9 mouse cellular contexts compared by ENCODE assay signal in the genomic region with DNA sequence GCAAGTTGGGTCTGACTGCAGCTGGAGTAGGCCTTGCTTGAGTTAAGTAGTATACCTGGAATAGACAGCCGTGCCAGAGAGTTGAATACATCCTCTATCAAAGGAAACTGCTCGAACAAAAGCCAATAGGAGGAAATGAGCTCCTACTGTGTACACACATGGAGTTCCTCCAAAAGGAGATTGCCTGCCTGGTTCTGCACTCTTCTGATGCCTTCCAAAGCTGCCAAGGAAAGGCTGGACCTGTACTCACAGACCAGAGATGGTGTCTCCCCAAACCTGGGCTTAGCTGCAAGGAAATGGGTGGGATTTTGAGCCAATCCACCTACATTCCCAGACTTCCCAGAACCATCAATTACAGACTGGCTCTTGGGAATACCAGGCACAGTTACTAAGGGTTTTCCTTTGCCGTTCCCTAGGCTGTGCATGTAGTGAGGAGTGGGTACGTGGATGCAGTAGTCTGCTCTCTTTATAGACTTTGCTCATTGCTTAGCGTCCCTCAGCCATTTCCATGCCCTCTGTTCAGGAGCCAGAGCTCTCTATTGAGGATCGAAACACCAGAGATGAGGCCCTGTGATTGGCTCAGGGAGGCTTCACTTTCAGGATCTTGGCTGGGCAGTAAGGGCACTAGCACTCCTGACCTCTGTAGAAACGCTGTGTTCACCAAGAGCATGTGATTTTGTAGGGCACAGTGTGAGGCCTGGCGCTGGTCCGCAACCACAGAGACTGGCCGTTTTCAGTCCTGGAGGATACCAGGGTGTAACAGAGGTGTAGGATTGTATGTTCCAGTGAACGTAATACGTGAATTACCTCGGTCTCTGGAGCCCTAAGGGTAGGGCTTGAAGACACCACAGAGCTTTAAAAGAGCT. TPM values are rescaled to one million over a fixed set of nuclear protein-coding genes. Genes with fewer than 3 reads are reported as not detected.
DNase-seq lines count a peak whose midpoint lies in the region; ATAC-seq and TF ChIP-seq lines count a peak whose summit lies in the region.
"Had no signal": no experiment of that assay in that cellular context is flagged by ENCODE, and none has a peak within 500 bp of the region (broad histone marks: within the 10 kb centered on the region; RNA-seq: fewer than 3 reads in every experiment).

No protein-coding gene starts in this region.

- peak; percentile 79 for DNase-seq in gastrocnemius, adult 2 months
- DNase-seq in gastrocnemius, postnatal 10 days = no peak
- peak; percentile 35 for DNase-seq in thymus, postnatal 0 days (ENCODE audit: low spot score)
- DNase-seq in thymus, postnatal 36 days = no peak
- no peak for DNase-seq in T-cell, adult 2 months (ENCODE audit: low spot score)
- no peak for DNase-seq in layer of hippocampus, postnatal 36 days

- no peaks in the 10 kb centered on the region for H3K36me3 ChIP-seq in intestine, embryonic 15.5 days

- TF ChIP-seq CTCF in gastrocnemius, adult 2 months (IDR thresholded peaks at IDR 0.05) = no peak

- no peak for ATAC-seq in intestine, embryonic 15.5 days
- no peak for ATAC-seq in megakaryocyte-erythroid progenitor cell, adult 5-6 weeks (replicated peaks; ENCODE audit: low FRiP score, low TSS enrichment, poor library complexity, severe bottlenecking)

- no peaks in the 10 kb centered on the region for H3K27me3 ChIP-seq in intestine, embryonic 15.5 days (replicated peaks)
- H3K27me3 ChIP-seq: megakaryocyte, embryonic 14.5 days had no signal

- H3K9ac ChIP-seq in intestine, embryonic 15.5 days = no peak overlapping the region

- peak overlapping the region; percentile 60 for H3K4me3 ChIP-seq in gastrocnemius, adult 2 months
- no peak overlapping the region for H3K4me3 ChIP-seq in intestine, embryonic 15.5 days (replicated peaks)
- H3K4me3 ChIP-seq: megakaryocyte, embryonic 14.5 days had no signal

- intact Hi-C loops in gastrocnemius, adult 2 months (cut with DNase I) = loop anchor here (2.0 to 5.0 kb wide), 2 partner anchors 19 to 42 kb away; no protein-coding TSS in a partner anchor

- no peaks in the 10 kb centered on the region for H3K9me3 ChIP-seq in intestine, embryonic 15.5 days
- H3K9me3 ChIP-seq: megakaryocyte, embryonic 14.5 days had no signal

- peaks cover 72% of the 10 kb centered on the region for H3K4me1 ChIP-seq in intestine, embryonic 15.5 days (replicated peaks)

- peak overlapping the region; percentile 94 for H3K27ac ChIP-seq in gastrocnemius, adult 2 months
- 0 out of 2 replicates have a peak overlapping the region, but pooled peaks have one; percentile 6 for H3K27ac ChIP-seq in intestine, embryonic 15.5 days

- 80% methylated on average over 13 of the region's 13 CpGs for WGBS in intestine, embryonic 15.5 days

- H3K4me2 ChIP-seq in intestine, embryonic 15.5 days (replicated peaks) = 0 out of 2 replicates have a peak overlapping the region, but pooled peaks have one; percentile 48

RNA-seq across cellular contexts. Expression of gene Mbnl2, which starts 20.1 kb away (rescaled TPM):
- total RNA-seq in gastrocnemius, adult 2 months (2021) = 100 to 1,000 TPM; 282 to 352 TPM
- 100 to 1,000 TPM; 213 to 224 TPM for total RNA-seq in gastrocnemius, postnatal 10 days (2021)
- 81.9 and 91.2 TPM in 2 replicates for polyA plus RNA-seq in thymus, postnatal 0 days (2015; fragmentation: Nextera tagmentation; extraction: Ambion mirVana)
- polyA plus RNA-seq in intestine, embryonic 15.5 days (2015; fragmentation: Nextera tagmentation; extraction: Ambion mirVana) = 105 and 111 TPM in 2 replicates
- total RNA-seq in layer of hippocampus, postnatal 36 days (2021) = 100 to 1,000 TPM; 249 TPM
- 27.2 and 33.1 TPM in 2 replicates for total RNA-seq in megakaryocyte-erythroid progenitor cell, adult 5-6 weeks (2014; fragmentation: Nextera tagmentation)
- total RNA-seq in megakaryocyte-erythroid progenitor cell, adult 5-6 weeks (2017) = 35.3 and 44.1 TPM in 2 replicates

Comparison
In these comparisons a context has a peak if more than half of its experiments do, and no peak if none do; other contexts are left out.
1. DNase-seq: peak in gastrocnemius, adult 2 months (single experiment) and thymus, postnatal 0 days (single experiment); none in gastrocnemius, postnatal 10 days (single experiment), thymus, postnatal 36 days (0 of 2), T-cell, adult 2 months (single experiment) and layer of hippocampus, postnatal 36 days (0 of 2).
2. RNA of gene Mbnl2, which starts 20.1 kb away (total RNA-seq): 282 to 352 TPM in gastrocnemius, adult 2 months, 249 TPM in layer of hippocampus, postnatal 36 days and 213 to 224 TPM in gastrocnemius, postnatal 10 days; 27.2 to 44.1 TPM in megakaryocyte-erythroid progenitor cell, adult 5-6 weeks; every median in the first group is over 4 times any median in the second.